Mouse (Mus musculus) embryonic facial prominence, embryonic 11.5 days (tissue): ENCODE results near the gene Ccdc171. TPM values are rescaled to one million over a fixed set of nuclear protein-coding genes. Genes with fewer than 3 reads are reported as not detected.

ENCODE experiments used
- ATAC-seq: fragments of 200-750 bp; cut with Nextera tagmentation; replicated peaks from 2 replicates; pipeline ENCODE4 v1.8.0; 2017; ENCODE audit warnings: low read depth; ENCODE audit not compliant: insufficient number of reproducible peaks, low FRiP score, low TSS enrichment
- DNase-seq: peaks from one replicate; pipeline ENCODE4 v3.0.0-alpha.2; 2015; ENCODE audit warnings: low spot score
- H3K27ac ChIP-seq: fragments of 300-500 bp; sonication (generic); replicated peaks from 2 replicates; pipeline ENCODE4 v1.5.1; 2014; ENCODE audit warnings: mild to moderate bottlenecking, low read depth, low read length, control low read depth
- H3K27me3 ChIP-seq: fragments of 300-500 bp; sonication (generic); 2 replicates; pipeline ENCODE4 v1.6.1; 2014; ENCODE audit warnings: mild to moderate bottlenecking, low read length, moderate library complexity, mixed read lengths; ENCODE audit not compliant: control insufficient read depth, insufficient read depth
- H3K36me3 ChIP-seq: fragments of 300-500 bp; sonication (generic); replicated peaks from 2 replicates; pipeline ENCODE4 v1.6.1; 2014; ENCODE audit warnings: low read depth, mild to moderate bottlenecking, low read length, moderate library complexity, mixed read lengths; ENCODE audit not compliant: control insufficient read depth, insufficient read depth
- H3K4me1 ChIP-seq: fragments of 300-500 bp; sonication (generic); 2 replicates; pipeline ENCODE4 v1.6.1; 2014; ENCODE audit warnings: low read length, mixed read lengths; ENCODE audit not compliant: control insufficient read depth, insufficient read depth
- H3K4me2 ChIP-seq: fragments of 300-500 bp; sonication (generic); 2 replicates; pipeline ENCODE4 v1.6.1; 2014; ENCODE audit warnings: low read depth, mild to moderate bottlenecking, control low read depth, low read length, moderate library complexity
- H3K4me3 ChIP-seq: fragments of 300-500 bp; sonication (generic); 2 replicates; pipeline ENCODE4 v1.5.1; 2014; ENCODE audit warnings: low read depth, low read length, control low read depth
- H3K9ac ChIP-seq: fragments of 300-500 bp; sonication (generic); replicated peaks from 2 replicates; pipeline ENCODE4 v1.6.1; 2014; ENCODE audit warnings: mild to moderate bottlenecking, control low read depth, low read length
- H3K9me3 ChIP-seq: fragments of 300-500 bp; sonication (generic); replicated peaks from 2 replicates; pipeline ENCODE4 v1.6.1; 2016; ENCODE audit warnings: mild to moderate bottlenecking, low read length, inconsistent platforms, mixed read lengths; ENCODE audit not compliant: control insufficient read depth
- WGBS: fragments of 180-500 bp; shearing (Covaris S2); extraction: QIAGEN DNeasy Blood & Tissue Kit; methylation state at CpG from one replicate; pipeline ENCODE4 v1.1.7; 2014; 5-methylcytosine and 5-hydroxymethylcytosine counted together
- polyA plus RNA-seq: library from polyadenylated mRNA; unstranded; fragments of >200 nt; fragmentation: Nextera tagmentation; extraction: Ambion mirVana; gene quantifications from 2 replicates; pipeline ENCODE4 v1.2.1, GENCODE M21; 2014

The Ccdc171 gene
- polyA plus RNA-seq, 1 experiment from 2014 or later, result 5.7 TPM

DNA sequence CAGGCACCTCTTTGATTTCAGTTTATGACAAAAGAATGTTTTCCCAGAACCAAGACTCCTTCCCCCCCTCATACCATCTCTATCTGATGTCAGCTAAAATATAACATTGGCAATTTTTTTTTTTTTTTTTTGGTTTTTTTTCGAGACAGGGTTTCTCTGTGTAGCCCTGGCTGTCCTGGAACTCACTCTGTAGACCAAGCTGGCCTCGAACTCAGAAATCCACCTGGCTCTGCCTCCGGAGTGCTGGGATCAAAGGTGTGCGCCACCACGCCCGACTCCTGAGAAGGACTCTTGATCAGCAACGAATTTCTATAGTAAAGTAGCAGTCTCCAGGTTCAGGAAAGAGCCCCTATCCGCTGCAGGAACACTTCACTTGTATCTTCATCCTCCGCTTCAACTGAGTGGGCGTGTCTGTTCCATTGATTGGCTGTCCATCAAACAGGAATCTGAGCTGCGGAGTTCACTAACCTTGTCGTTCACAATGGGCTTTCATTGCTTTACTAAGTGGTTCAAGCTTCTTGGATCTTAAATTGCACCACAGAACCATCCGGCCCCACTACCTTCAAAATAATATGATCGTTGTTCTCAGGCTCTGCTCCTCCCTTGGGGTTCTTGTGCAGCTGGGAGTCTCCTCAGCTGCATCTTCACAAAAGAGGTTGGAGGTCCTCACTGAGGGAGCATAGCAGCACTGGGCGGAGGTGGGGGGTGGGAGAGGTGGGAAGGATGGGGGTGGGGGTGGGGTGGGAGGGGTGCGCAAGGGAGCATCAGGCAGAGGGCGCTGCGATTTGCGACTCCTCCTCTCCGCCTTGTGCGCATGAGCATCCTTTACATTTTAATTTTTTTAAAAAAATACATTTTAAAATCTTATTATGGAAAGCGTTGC lies 24.9 kb upstream of the Ccdc171 start:
- H3K27me3 ChIP-seq, result no peaks in the 10 kb centered on the region
- H3K4me3 ChIP-seq, result peak overlapping the region; percentile 17
- no peak overlapping the region for H3K9ac ChIP-seq
- ATAC-seq, result peak; percentile 91
- H3K9me3 ChIP-seq, result no peaks in the 10 kb centered on the region
- no peaks in the 10 kb centered on the region for H3K4me1 ChIP-seq
- peak; percentile 86 for DNase-seq
- H3K4me2 ChIP-seq, result peak overlapping the region; percentile 40
- no peak overlapping the region for H3K27ac ChIP-seq
- WGBS, result 6% methylated on average over 22 of the region's 22 CpGs
- no peaks in the 10 kb centered on the region for H3K36me3 ChIP-seq

GRCm38 (mm10) chr4:83501037-83501430 lies 24.3 kb upstream of the Ccdc171 start:
- Histone ChIP-seq H3K4me1 (no peaks in the 10 kb centered on the region), H3K36me3 (no peaks in the 10 kb centered on the region), H3K4me3 (no peak overlapping the region; the same call in 1 of the 2 replicates), H3K9me3 (no peaks in the 10 kb centered on the region), H3K4me2 (peak overlapping the region; percentile 16; the same call in 1 of the 2 replicates), H3K9ac (no peak overlapping the region; the same call in 1 of the 2 replicates), H3K27ac (no peak overlapping the region), H3K27me3 (no peaks in the 10 kb centered on the region)
- no peak for DNase-seq
- WGBS, result 45% methylated on average over 7 of the region's 7 CpGs
- ATAC-seq, result peak; percentile 77

GRCm38 (mm10) chr4:83509600-83509999 lies 15.7 kb upstream of the Ccdc171 start:
- no peaks in the 10 kb centered on the region for H3K4me1 ChIP-seq
- H3K27me3 ChIP-seq, result no peaks in the 10 kb centered on the region
- H3K4me3 ChIP-seq, result no peak overlapping the region
- DNase-seq, result no peak
- H3K36me3 ChIP-seq, result no peaks in the 10 kb centered on the region
- H3K4me2 ChIP-seq, result no peak overlapping the region
- 42% methylated on average over 2 of the region's 2 CpGs for WGBS
- no peak overlapping the region for H3K27ac ChIP-seq
- ATAC-seq, result no peak
- no peak overlapping the region for H3K9ac ChIP-seq
- H3K9me3 ChIP-seq, result no peaks in the 10 kb centered on the region

- Histone ChIP-seq H3K27me3 (no peaks in the 10 kb centered on the region), H3K4me1 (no peaks in the 10 kb centered on the region), H3K4me3 (no peak overlapping the region), H3K27ac (no peak overlapping the region), H3K4me2 (no peak overlapping the region), H3K36me3 (no peaks in the 10 kb centered on the region), H3K9me3 (no peaks in the 10 kb centered on the region), H3K9ac (no peak overlapping the region)
- DNase-seq (no peak), ATAC-seq (no peak)
- WGBS, result 36% methylated on average over 8 of the region's 8 CpGs
These were observed 14.3 kb upstream of the Ccdc171 start for GRCm38 (mm10) chr4:83511083-83511482.

- no peak for DNase-seq
- Histone ChIP-seq H3K4me2 (no peak overlapping the region), H3K9me3 (no peaks in the 10 kb centered on the region), H3K9ac (no peak overlapping the region), H3K36me3 (no peaks in the 10 kb centered on the region), H3K4me3 (no peak overlapping the region), H3K27ac (no peak overlapping the region), H3K4me1 (no peaks in the 10 kb centered on the region), H3K27me3 (no peaks in the 10 kb centered on the region)
- 92% methylated on average over 3 of the region's 3 CpGs for WGBS
- no peak for ATAC-seq
These were observed 13.1 kb upstream of the Ccdc171 start for GRCm38 (mm10) chr4:83512217-83512616.

- no peak for DNase-seq
- WGBS, result 55% methylated on average over 2 of the region's 2 CpGs
These were observed 12.7 kb upstream of the Ccdc171 start for GRCm38 (mm10) chr4:83512644-83513043.

GRCm38 (mm10) chr4:83514183-83514582 lies 11.2 kb upstream of the Ccdc171 start:
- Histone ChIP-seq H3K27me3 (no peaks in the 10 kb centered on the region), H3K4me2 (no peak overlapping the region), H3K9ac (no peak overlapping the region), H3K4me3 (no peak overlapping the region), H3K4me1 (no peaks in the 10 kb centered on the region), H3K9me3 (no peaks in the 10 kb centered on the region), H3K27ac (no peak overlapping the region), H3K36me3 (no peaks in the 10 kb centered on the region)
- DNase-seq, result no peak
- ATAC-seq, result no peak
- WGBS, result 81% methylated on average over 1 of the region's 1 CpGs

More at GRCm38 (mm10) chr4:83512644-83513043, 12.7 kb upstream of the Ccdc171 start:
- Histone ChIP-seq H3K27me3 (no peaks in the 10 kb centered on the region), H3K4me3 (no peak overlapping the region), H3K9ac (no peak overlapping the region), H3K4me2 (no peak overlapping the region), H3K36me3 (no peaks in the 10 kb centered on the region), H3K4me1 (no peaks in the 10 kb centered on the region), H3K27ac (no peak overlapping the region), H3K9me3 (no peaks in the 10 kb centered on the region)
- no peak for ATAC-seq

- no peak overlapping the region for H3K27ac ChIP-seq
- no peak overlapping the region for H3K4me2 ChIP-seq
- no peak overlapping the region for H3K9ac ChIP-seq
- ATAC-seq, result no peak
- no peaks in the 10 kb centered on the region for H3K27me3 ChIP-seq
- 87% methylated on average over 10 of the region's 10 CpGs for WGBS
- no peaks in the 10 kb centered on the region for H3K36me3 ChIP-seq
- no peaks in the 10 kb centered on the region for H3K9me3 ChIP-seq
- no peak for DNase-seq
- no peaks in the 10 kb centered on the region for H3K4me1 ChIP-seq
- no peak overlapping the region for H3K4me3 ChIP-seq
These were observed 10.2 kb upstream of the Ccdc171 start for GRCm38 (mm10) chr4:83514976-83515669.
